In genomic region chr15:51734194-51734593, GRCm38 (mm10) we compare ENCODE assay signal across 24 mouse cellular contexts.
"Had no signal": no experiment of that assay in that cellular context is flagged by ENCODE, and none has a peak within 500 bp of the region (broad histone marks: within the 10 kb centered on the region; RNA-seq: fewer than 3 reads in every experiment).

No protein-coding gene starts in this region.

- H3K4me1 ChIP-seq: hindbrain, embryonic 10.5 days; hindbrain, embryonic 12.5 days; hindbrain, embryonic 15.5 days; liver, embryonic 13.5 days had no signal

- H3K4me2 ChIP-seq: heart, embryonic 12.5 days; hindbrain, embryonic 12.5 days; hindbrain, embryonic 15.5 days; limb, embryonic 13.5 days; limb, embryonic 15.5 days; liver, embryonic 11.5 days; liver, embryonic 13.5 days had no signal

- DNase-seq: gastrocnemius, postnatal 14 days; gastrocnemius, postnatal 36 days; heart, adult 18-20 months; heart, postnatal 10 days; heart, postnatal 4 days; kidney, adult 11 months; kidney, adult 2 months; kidney, adult 9 months; kidney, postnatal 10 days; kidney, postnatal 25 days; layer of hippocampus, adult 9-11 months; layer of hippocampus, postnatal 36 days; left cerebral cortex, postnatal 4 days; liver, embryonic 13.5 days had no signal

- H3K36me3 ChIP-seq: heart, embryonic 10.5 days; heart, embryonic 12.5 days; hindbrain, embryonic 10.5 days; hindbrain, embryonic 12.5 days; hindbrain, embryonic 15.5 days; limb, embryonic 13.5 days; limb, embryonic 15.5 days; liver, embryonic 13.5 days had no signal

- ATAC-seq: hindbrain, postnatal 0 days; intestine, embryonic 16.5 days had no signal

- H3K27me3 ChIP-seq: heart, embryonic 12.5 days; hindbrain, embryonic 12.5 days; hindbrain, embryonic 15.5 days; limb, embryonic 13.5 days; limb, embryonic 15.5 days; liver, embryonic 13.5 days had no signal

- H3K9ac ChIP-seq: heart, embryonic 12.5 days; hindbrain, embryonic 12.5 days; hindbrain, embryonic 15.5 days; limb, embryonic 13.5 days; limb, embryonic 15.5 days; liver, embryonic 13.5 days had no signal

- H3K27ac ChIP-seq: heart, embryonic 10.5 days; hindbrain, embryonic 10.5 days; hindbrain, embryonic 12.5 days; hindbrain, embryonic 15.5 days; hindbrain, postnatal 0 days; limb, embryonic 13.5 days; limb, embryonic 15.5 days; liver, embryonic 13.5 days had no signal

- H3K9me3 ChIP-seq: heart, embryonic 10.5 days; heart, embryonic 12.5 days; hindbrain, embryonic 10.5 days; hindbrain, embryonic 12.5 days; hindbrain, embryonic 15.5 days; limb, embryonic 13.5 days; limb, embryonic 15.5 days; liver, embryonic 13.5 days had no signal

- H3K4me3 ChIP-seq: heart, embryonic 10.5 days; heart, embryonic 12.5 days; hindbrain, embryonic 10.5 days; hindbrain, embryonic 12.5 days; hindbrain, embryonic 15.5 days; limb, embryonic 13.5 days; limb, embryonic 15.5 days; liver, embryonic 13.5 days had no signal
